Mouse (Mus musculus) mesoderm, embryonic 11.5 days (tissue): ENCODE results near the gene Gadd45g.

Experiments used
- DNase-seq: peaks from one replicate; pipeline ENCODE4 v3.0.0-alpha.2; 2012; ENCODE audit warnings: low read depth, low spot score

The Gadd45g gene

DNA sequence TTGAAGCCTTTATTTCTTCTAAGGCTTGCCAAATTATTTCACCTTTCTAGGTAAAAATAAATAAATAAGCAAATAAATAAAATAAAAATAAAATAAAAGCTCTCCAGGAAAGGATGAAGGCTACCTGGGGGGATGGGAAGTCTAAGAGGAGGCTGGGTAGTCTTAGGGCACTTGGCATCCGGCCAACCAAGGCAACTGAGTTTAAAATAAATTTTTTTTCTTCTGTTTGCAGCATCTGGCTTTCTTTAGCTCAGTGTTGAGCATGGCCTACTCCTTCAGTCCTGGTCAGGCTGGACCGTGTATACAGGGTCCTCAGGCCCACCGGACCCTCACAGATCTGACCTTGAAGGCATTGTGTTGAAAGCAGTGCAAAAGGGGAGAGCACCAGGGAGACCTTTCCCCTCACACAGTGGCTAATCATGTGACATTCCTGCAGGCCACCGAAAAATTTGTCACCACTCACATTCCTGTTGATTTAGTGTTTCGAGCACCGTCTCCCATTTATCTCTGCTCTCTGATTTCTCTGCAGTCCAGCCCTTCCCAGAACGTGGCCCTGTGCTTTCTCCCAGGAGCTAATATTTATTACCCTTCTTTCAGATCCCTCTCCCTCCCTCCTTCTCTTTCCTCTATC is 6.2 kb downstream of the Gadd45g start:
- peak; percentile 48 for DNase-seq

GRCm38 (mm10) chr13:51853301-51854243 is 7.1 kb downstream of the Gadd45g start:
- DNase-seq: peak; percentile 30

GRCm38 (mm10) chr13:51855584-51855983 is 9.1 kb downstream of the Gadd45g start:
- no peak for DNase-seq

- DNase-seq: no peak
These were observed 10.7 kb downstream of the Gadd45g start for GRCm38 (mm10) chr13:51857156-51857555.

GRCm38 (mm10) chr13:51858475-51858874 is 12.0 kb downstream of the Gadd45g start:
- DNase-seq: no peak

DNA sequence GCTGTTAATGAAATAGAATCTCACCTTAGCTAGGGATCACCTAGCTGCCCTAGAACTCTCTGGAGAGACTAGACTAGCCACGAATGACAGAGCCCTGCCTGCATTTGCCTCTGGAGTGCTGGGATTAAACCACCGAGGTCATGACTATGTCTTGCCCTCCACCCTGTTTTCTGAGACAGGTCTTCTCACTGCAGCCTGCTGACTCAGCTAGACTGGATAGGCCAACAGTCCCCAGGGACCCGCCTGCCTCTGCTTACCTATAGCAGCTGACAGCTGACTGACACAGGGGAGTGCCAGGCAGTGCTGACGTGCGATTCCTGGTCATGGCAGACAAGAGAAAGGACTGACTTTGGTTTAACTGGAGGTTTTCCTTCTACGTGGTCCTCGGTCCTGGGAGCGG is 12.7 kb downstream of the Gadd45g start:
- no peak for DNase-seq

DNA sequence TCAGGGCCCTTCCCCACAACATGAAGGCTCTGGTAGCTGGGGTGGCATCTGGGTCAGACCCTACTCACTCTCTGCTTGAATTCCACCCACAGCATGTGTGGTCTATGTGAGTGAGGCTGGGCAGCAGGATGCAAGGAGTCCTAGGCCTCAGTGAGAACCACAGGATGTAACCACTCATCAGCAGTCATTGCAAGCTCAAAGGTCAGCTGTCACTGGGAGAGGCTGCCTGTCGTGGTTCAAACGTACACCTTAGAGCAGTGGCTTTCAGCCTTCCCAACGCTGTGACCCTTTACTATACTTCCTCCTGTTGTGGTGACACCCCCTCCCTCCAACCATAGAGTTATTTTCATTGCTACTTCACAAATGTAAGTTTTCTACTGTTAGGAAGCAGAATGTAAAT is 13.3 kb downstream of the Gadd45g start:
- DNase-seq: no peak

DNA sequence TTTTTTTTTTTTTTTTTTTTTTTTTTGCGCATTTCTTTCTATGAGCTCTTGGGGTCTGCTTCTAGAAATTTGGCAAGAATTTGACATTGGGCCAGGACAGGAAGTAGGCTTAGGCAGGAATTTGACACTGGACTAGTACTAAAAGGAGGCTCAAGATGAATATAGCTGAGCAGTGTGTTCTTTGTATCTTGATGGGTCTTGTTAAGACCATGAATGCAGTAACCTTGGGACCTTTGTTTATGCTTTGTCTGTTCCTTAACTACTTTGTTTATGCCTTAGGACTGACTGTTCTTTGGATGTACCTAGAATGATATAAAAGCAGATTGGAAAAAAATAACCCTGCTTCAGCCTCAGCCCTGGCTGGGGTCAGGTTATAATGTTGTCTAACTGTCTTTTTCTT is 16.3 kb downstream of the Gadd45g start:
- no peak for DNase-seq

GRCm38 (mm10) chr13:51866151-51866659 is 19.7 kb downstream of the Gadd45g start:
- DNase-seq: no peak

DNA sequence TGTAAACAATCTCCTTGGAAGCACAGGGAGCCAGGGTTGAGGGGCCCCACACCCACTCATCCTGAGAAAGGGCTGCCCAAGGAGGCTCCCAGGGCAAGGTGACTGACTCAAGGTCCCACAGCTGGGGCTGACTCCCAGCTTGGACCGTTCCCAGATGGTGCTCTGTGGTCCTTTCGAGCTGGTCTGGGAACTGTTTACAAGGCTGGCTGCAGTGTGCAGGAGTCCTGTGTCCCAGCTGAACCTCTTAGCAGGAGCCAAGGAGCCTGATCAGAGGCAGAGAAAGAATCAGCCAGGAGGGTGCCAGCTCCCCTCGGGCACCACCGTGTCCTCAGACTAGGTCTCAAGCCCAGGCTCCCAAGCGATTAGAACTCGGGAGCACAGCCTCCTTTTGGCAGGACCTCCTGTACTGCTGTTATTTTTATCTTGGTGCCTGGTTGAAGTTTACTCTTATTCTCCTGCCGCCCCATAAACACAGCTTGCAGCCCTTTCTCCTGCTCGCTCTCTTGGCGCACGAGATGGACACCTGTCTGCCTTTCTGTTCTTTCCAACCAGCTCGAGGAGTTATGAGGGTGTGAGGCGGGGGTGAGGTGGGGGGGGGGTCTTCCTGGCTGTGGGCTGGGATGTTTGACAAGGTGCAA is 22.1 kb downstream of the Gadd45g start:
- no peak for DNase-seq

GRCm38 (mm10) chr13:51869129-51869491 is 22.6 kb downstream of the Gadd45g start:
- DNase-seq: no peak

- DNase-seq: no peak
These were observed 24.7 kb downstream of the Gadd45g start for GRCm38 (mm10) chr13:51871148-51871547.

DNA sequence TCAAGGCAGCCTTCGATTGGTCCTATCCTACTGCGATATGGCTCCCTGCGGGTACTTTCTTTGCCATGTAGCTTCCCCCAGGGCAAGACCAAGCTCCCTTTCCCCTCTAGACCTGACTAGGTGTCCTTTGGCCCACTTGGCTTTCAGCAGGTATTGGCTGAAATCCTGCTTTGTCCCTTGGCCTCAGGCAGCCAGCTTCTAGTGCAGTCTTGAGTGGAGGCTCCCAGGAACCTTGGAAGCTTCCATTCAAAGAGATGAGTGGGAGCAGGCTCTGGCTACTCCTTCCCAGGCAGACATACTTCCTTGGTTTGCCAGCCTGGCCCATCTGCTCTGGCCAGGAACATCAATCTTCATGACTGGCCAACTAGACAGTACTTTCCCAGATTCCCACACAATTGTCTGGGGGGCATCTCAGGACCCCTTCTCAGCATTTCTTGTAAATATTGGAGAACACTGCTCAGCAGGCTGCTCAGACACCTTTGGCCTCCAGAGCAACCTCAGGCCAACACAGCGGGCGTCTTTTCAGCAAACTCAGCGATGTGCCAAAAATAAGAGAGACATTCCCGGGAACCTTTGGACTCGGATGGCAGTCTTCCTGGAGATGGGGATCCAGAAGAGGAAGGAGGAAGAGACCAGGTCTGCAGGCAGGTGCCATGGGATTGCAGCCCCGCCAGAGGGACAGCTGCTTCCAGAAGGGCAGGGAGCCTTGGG is 25.9 kb downstream of the Gadd45g start:
- no peak for DNase-seq

DNA sequence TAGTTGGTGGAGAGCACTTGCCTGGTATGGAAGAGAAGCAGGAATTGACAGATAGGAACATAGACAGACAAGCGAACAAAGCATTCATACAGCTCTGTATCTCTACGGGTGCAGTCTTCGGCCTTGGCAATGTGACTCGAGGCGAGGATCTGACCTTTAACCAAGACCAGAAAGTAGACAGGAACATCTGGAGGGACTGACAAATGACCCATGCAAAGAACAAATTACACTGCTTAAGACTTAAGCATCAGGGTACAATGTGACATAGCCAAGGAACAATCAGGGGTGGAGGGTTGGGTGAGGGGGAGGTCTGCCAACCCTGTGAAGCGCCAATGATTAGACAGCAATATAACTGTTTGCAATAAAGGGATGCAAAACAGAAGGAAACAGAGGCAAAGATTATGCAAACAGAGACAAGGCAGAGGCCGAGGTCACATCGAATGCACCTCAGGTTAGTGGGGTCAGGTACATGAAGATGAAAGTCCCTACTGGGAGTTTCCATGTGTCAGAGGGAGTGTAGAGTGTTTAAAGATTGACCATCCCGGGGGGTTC is 26.6 kb downstream of the Gadd45g start:
- DNase-seq: no peak

DNA sequence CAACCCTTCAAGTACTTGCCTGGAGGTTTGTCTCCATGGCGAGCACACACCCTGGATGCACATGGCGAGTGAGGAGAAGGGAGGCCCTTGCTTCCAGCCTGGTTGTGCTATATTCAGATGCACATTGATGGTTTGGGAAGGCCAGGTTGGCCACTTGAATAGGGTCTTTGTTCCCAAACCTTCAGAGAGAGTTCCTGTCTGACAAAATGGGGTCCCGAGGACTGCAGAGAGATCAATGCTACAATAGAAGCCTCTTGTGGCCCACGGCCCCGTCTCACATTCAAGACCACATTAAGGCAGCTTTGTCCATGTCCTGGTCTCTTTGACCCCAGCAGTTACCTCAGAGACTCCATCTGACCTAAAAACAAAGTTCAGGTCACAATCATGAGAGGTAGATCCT is 27.3 kb downstream of the Gadd45g start:
- no peak for DNase-seq

DNA sequence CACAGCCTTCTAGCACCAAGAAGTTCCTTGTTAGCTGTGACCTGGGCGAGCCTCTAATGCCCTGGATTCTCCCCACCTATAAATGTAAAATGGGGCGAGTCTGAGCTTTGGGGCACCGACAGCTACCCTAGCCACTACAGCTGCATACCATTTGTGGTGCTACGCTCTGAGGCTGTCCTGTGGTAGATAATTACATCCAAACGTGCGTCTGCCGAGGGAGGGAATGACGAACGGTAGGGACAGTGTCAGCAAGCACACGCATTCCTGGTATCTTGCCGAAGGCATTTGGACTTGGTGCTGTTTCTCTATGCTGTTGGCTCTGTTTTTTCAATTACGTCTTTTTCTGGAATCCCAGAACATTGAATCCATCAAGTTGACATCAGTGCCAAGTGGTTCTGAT is 29.7 kb downstream of the Gadd45g start:
- DNase-seq: no peak

DNA sequence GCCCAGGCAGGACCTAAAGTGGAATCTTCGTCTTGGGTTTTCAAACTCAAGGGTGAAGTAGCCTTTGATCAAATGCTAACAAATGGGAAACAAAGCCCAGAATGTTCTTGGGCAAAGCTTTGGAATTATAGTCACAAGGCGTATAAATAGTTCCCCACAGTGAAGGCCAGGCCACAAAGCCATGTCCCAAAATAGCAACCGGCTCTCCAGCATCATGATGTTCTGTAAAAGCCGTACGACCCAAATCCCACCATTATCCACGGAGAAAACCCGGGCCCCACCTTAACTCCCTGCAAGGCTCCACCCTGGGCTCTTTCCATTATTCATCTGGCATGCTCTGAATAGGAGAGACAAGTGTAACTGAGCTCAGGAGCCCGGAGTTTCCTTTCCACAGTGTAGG is 32.3 kb downstream of the Gadd45g start:
- DNase-seq: no peak

DNA sequence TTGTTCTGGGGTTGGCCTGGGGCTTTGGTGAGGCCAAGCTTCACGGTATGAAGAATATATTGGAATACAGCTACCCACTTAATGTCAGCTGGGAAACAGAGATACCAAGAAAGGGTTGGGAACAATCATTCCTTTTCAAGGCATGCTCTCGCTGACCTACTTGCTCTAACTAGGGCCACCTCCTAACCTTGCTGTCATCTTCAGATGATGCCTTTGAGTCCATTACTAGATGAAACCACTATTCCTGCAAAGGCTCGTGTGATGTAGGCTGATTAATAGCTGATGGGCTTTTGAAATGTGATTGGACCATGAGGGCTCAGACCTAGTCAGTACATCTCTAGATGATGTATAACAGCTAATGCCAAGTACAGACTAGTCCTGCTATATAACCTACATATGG is 33.1 kb downstream of the Gadd45g start:
- no peak for DNase-seq

DNA sequence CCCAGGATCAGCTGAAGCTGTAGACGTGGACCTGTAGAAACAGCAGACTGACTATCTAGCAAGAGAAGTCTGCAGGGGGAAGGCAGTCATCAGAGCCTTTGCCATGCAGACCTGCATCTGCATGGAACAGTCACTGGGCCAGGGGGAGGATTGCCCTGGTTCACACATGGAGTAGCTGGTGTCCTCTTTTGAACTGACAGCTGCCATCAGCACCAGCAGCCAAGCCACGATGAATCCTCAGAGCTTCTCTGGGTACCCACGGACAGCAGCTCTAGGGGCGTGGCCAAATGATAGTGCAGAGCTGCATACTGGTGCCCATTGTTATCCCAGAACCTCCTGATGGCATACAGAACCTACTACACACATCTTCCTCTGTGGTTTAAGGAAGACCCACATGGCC is 33.5 kb downstream of the Gadd45g start:
- no peak for DNase-seq

GRCm38 (mm10) chr13:51881271-51882128 is 35.0 kb downstream of the Gadd45g start:
- DNase-seq: no peak

DNA sequence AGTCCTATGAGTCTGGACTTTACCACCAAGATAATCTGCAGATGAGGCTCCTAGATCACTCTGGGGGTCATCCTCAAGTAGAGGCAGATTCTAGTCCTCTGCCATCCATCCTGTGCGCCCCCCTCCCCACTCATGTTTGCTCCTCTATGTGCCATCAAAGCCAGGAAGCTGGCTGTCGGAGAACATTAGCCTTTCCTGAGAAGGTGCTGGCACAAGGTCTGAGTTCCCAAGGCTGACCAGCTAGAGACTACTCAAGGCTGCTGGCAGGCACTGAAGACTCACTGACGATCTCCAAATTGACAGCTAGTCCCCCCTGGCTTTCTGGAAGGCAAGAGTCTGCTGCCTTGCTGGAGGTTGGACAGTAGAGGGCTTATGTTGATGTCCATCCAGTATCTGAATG is 35.7 kb downstream of the Gadd45g start:
- no peak for DNase-seq
